Mouse (Mus musculus) kidney, postnatal 0 days (tissue): Measurements from ENCODE around the gene Cux1. TPM values are rescaled to one million over a fixed set of nuclear protein-coding genes. Genes with fewer than 3 reads are reported as not detected.

Source experiments
- ATAC-seq: fragments of 200-750 bp; cut with Nextera tagmentation; replicated peaks from 2 replicates; pipeline ENCODE4 v1.8.0; 2017; ENCODE audit warnings: low read depth, moderate number of reproducible peaks, moderate TSS enrichment, moderate library complexity; ENCODE audit not compliant: low FRiP score
- DNase-seq: peaks from one replicate; pipeline ENCODE4 v3.0.0-alpha.2; 2016; ENCODE audit warnings: low spot score
- H3K27ac ChIP-seq: fragments of 300-500 bp; sonication (generic); 2 replicates; pipeline ENCODE4 v1.5.1; 2014; ENCODE audit warnings: mild to moderate bottlenecking
- H3K27me3 ChIP-seq: fragments of 300-500 bp; sonication (generic); 2 replicates; pipeline ENCODE4 v1.6.1; 2014; ENCODE audit warnings: low read length, mixed read lengths; ENCODE audit not compliant: insufficient read depth
- H3K36me3 ChIP-seq: fragments of 300-500 bp; sonication (generic); 2 replicates; pipeline ENCODE4 v1.6.1; 2014; ENCODE audit warnings: low read length, mixed read lengths; ENCODE audit not compliant: insufficient read depth
- H3K4me1 ChIP-seq: fragments of 300-500 bp; sonication (generic); replicated peaks from 2 replicates; pipeline ENCODE4 v1.6.1; 2014; ENCODE audit warnings: antibody characterized with exemption, low read length, mixed read lengths; ENCODE audit not compliant: insufficient read depth
- H3K4me2 ChIP-seq: fragments of 300-500 bp; sonication (generic); 2 replicates; pipeline ENCODE4 v1.6.1; 2014; ENCODE audit warnings: mild to moderate bottlenecking, low read length, moderate library complexity, mixed read lengths
- H3K4me3 ChIP-seq: fragments of 300-500 bp; sonication (generic); replicated peaks from 2 replicates; pipeline ENCODE4 v1.5.1; 2014; ENCODE audit warnings: low read depth, low read length
- H3K9ac ChIP-seq: fragments of 300-500 bp; sonication (generic); 2 replicates; pipeline ENCODE4 v1.6.1; 2014; ENCODE audit warnings: low read depth, low read length
- H3K9me3 ChIP-seq: fragments of 300-500 bp; sonication (generic); replicated peaks from 2 replicates; pipeline ENCODE4 v1.6.1; 2016; ENCODE audit warnings: low read length, inconsistent platforms, mixed read lengths
- CTCF ChIP-seq: IDR thresholded peaks from 2 replicates; pipeline ENCODE4 v1.5.1; 2016; ENCODE audit warnings: antibody characterized with exemption, low read depth, mild to moderate bottlenecking, moderate library complexity
- WGBS: fragments of 180-500 bp; shearing (Covaris S2); extraction: QIAGEN DNeasy Blood & Tissue Kit; methylation state at CpG from one replicate; pipeline ENCODE4 v1.1.7; 2014; 5-methylcytosine and 5-hydroxymethylcytosine counted together
- polyA plus RNA-seq: library from polyadenylated mRNA; unstranded; fragments of >200 nt; fragmentation: Nextera tagmentation; extraction: Ambion mirVana; gene quantifications from 2 replicates; pipeline ENCODE4 v1.2.1, GENCODE M21; 2015

Gene Cux1
- polyA plus RNA-seq, 1 experiment from 2014 or later = 73.4 TPM

GRCm38 (mm10) chr5:136266077-136266476, 301.2 kb downstream of the Cux1 start:
- no peak overlapping the region for H3K4me2 ChIP-seq
- H3K36me3 ChIP-seq = no peaks in the 10 kb centered on the region
- no peak overlapping the region for H3K27ac ChIP-seq
- no peaks in the 10 kb centered on the region for H3K9me3 ChIP-seq
- no peak for TF ChIP-seq CTCF
- H3K27me3 ChIP-seq = no peaks in the 10 kb centered on the region
- DNase-seq (no peak), ATAC-seq (no peak)
- no peaks in the 10 kb centered on the region for H3K4me1 ChIP-seq
- 80% methylated on average over 7 of the region's 7 CpGs for WGBS
- no peak overlapping the region for H3K9ac ChIP-seq
- H3K4me3 ChIP-seq = no peak overlapping the region

GRCm38 (mm10) chr5:136263342-136263741, 303.9 kb downstream of the Cux1 start:
- no peaks in the 10 kb centered on the region for H3K27me3 ChIP-seq
- no peaks in the 10 kb centered on the region for H3K4me1 ChIP-seq
- no peak overlapping the region for H3K9ac ChIP-seq
- DNase-seq (no peak), ATAC-seq (no peak)
- no peak overlapping the region for H3K4me3 ChIP-seq
- H3K36me3 ChIP-seq = no peaks in the 10 kb centered on the region
- H3K27ac ChIP-seq = no peak overlapping the region
- no peak for TF ChIP-seq CTCF
- WGBS = 80% methylated on average over 4 of the region's 4 CpGs
- H3K9me3 ChIP-seq = no peaks in the 10 kb centered on the region
- H3K4me2 ChIP-seq = no peak overlapping the region

- 34% methylated on average over 6 of the region's 6 CpGs for WGBS
- Histone ChIP-seq H3K4me1 (no peaks in the 10 kb centered on the region), H3K9me3 (no peaks in the 10 kb centered on the region), H3K9ac (no peak overlapping the region), H3K4me3 (no peak overlapping the region), H3K36me3 (0 out of 2 replicates have a peak, but pooled peaks cover 6% of the 10 kb centered on the region), H3K4me2 (no peak overlapping the region), H3K27ac (no peak overlapping the region), H3K27me3 (no peaks in the 10 kb centered on the region)
- DNase-seq (peak; percentile 85), ATAC-seq (no peak; the same call in 1 of the 2 replicates)
- peak; percentile 94 for TF ChIP-seq CTCF
Measured at GRCm38 (mm10) chr5:136258919-136259318, 308.4 kb downstream of the Cux1 start.

GRCm38 (mm10) chr5:136252899-136253298, 314.4 kb downstream of the Cux1 start:
- H3K9ac ChIP-seq = no peak overlapping the region
- TF ChIP-seq CTCF = peak; percentile 96
- no peaks in the 10 kb centered on the region for H3K9me3 ChIP-seq
- peak; percentile 86 for DNase-seq
- no peaks in the 10 kb centered on the region for H3K4me1 ChIP-seq
- H3K27ac ChIP-seq = no peak overlapping the region
- H3K4me3 ChIP-seq = no peak overlapping the region
- no peak overlapping the region for H3K4me2 ChIP-seq
- 22% methylated on average over 16 of the region's 17 CpGs for WGBS
- H3K36me3 ChIP-seq = 0 out of 2 replicates have a peak, but pooled peaks cover 10% of the 10 kb centered on the region
- peak; percentile 27; the same call in 1 of the 2 replicates for ATAC-seq
- no peaks in the 10 kb centered on the region for H3K27me3 ChIP-seq

- no peak overlapping the region for H3K4me2 ChIP-seq
- H3K4me3 ChIP-seq = no peak overlapping the region
- 0 out of 2 replicates have a peak, but pooled peaks cover 6% of the 10 kb centered on the region for H3K36me3 ChIP-seq
- WGBS = 52% methylated on average over 7 of the region's 7 CpGs
- no peak overlapping the region for H3K9ac ChIP-seq
- DNase-seq = peak; percentile 25
- no peaks in the 10 kb centered on the region for H3K27me3 ChIP-seq
- ATAC-seq = no peak
- peak; percentile 57 for TF ChIP-seq CTCF
- no peaks in the 10 kb centered on the region for H3K4me1 ChIP-seq
- H3K27ac ChIP-seq = no peak overlapping the region
- no peaks in the 10 kb centered on the region for H3K9me3 ChIP-seq
Measured at GRCm38 (mm10) chr5:136251004-136251403, 316.3 kb downstream of the Cux1 start.

- DNase-seq = no peak
- no peak for TF ChIP-seq CTCF
- Histone ChIP-seq H3K9me3 (no peaks in the 10 kb centered on the region), H3K4me2 (no peak overlapping the region), H3K9ac (no peak overlapping the region), H3K27ac (no peak overlapping the region), H3K4me1 (peaks cover 4% of the 10 kb centered on the region; the same call in 1 of the 2 replicates), H3K36me3 (0 out of 2 replicates have a peak, but pooled peaks cover 4% of the 10 kb centered on the region), H3K27me3 (no peaks in the 10 kb centered on the region), H3K4me3 (no peak overlapping the region)
- no peak for ATAC-seq
- WGBS = 61% methylated on average over 6 of the region's 6 CpGs
Measured at GRCm38 (mm10) chr5:136248441-136248840, 318.8 kb downstream of the Cux1 start.

GRCm38 (mm10) chr5:136246452-136246838, 320.8 kb downstream of the Cux1 start, which contains the start of gene Sh2b2:
Gene Sh2b2, minus strand, starts transcription at chr5:136246556.
- Histone ChIP-seq H3K4me1 (peaks cover 4% of the 10 kb centered on the region; the same call in 1 of the 2 replicates), H3K9me3 (no peaks in the 10 kb centered on the region), H3K27me3 (no peaks in the 10 kb centered on the region), H3K36me3 (no peaks in the 10 kb centered on the region), H3K9ac (no peak within 1 kb of the TSS), H3K4me2 (peak within 1 kb of the TSS; percentile 98), H3K4me3 (peak within 1 kb of the TSS; percentile 82), H3K27ac (peak within 1 kb of the TSS; percentile 83; the same call in 1 of the 2 replicates)
- WGBS = 92% methylated on average over 2 of the region's 2 CpGs
- ATAC-seq (no peak), DNase-seq (no peak)
- no peak for TF ChIP-seq CTCF
